Mouse (Mus musculus) olfactory bulb, adult 2 months (tissue): ENCODE measurements around the gene H1fnt.

Experiments
- CTCF ChIP-seq: fragments of 200-500 bp; IDR thresholded peaks from 2 replicates; pipeline ENCODE4 v1.5.1; 2012; ENCODE audit warnings: low read depth, mild to moderate bottlenecking, low read length, moderate library complexity; ENCODE audit not compliant: insufficient read depth
- POLR2A ChIP-seq: fragments of 200-500 bp; IDR thresholded peaks from 2 replicates; pipeline ENCODE4 v1.6.1; 2012; ENCODE audit warnings: mild to moderate bottlenecking, low read depth, low read length, moderate library complexity; ENCODE audit not compliant: insufficient read depth

DNA sequence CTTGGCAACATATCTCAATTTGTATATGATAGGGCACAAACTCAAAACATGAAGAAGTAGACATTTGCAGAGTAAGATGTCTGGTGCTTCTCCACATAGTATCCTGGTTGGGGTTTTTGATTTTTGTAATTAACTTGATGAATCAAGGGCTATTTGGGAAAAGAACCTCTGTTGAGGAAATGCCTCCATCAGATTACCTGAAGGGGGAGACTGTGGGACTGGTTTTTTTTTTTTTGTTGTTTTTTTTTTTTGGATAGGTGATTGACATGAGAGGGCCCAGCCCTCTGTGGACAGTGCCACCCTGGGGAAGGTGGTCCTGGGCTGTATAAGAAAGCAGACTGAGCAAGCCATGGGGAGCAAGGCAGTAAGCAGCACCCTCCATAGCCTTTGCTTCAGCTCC is 34.7 kb downstream of the H1fnt start:
- no peak for TF ChIP-seq POLR2A
- no peak for TF ChIP-seq CTCF
